Mouse (Mus musculus): ENCODE data around the gene Ryr2.
"Not testable (repeated sequence)": the region's sequence is repeated elsewhere in the genome, so short reads cannot be mapped to it uniquely, and the experiment has no call there.

Gene Ryr2

GRCm38 (mm10) chr13:11880503-11881227 is 226.1 kb downstream of the Ryr2 start:
- no peak for DNase-seq (ENCODE audit: low spot score)

GRCm38 (mm10) chr13:11879037-11879436 is 227.7 kb downstream of the Ryr2 start:
- no peak for DNase-seq (ENCODE audit: low spot score)

- DNase-seq (ENCODE audit: low spot score): no peak
Measured at GRCm38 (mm10) chr13:11874852-11875251, 231.9 kb downstream of the Ryr2 start.

- DNase-seq (ENCODE audit: low spot score): no peak
Measured at GRCm38 (mm10) chr13:11869971-11870370, 236.8 kb downstream of the Ryr2 start.

- DNase-seq (ENCODE audit: low spot score): no peak
Measured at GRCm38 (mm10) chr13:11869486-11869885, 237.3 kb downstream of the Ryr2 start.

- DNase-seq (ENCODE audit: low spot score): no peak
Measured at GRCm38 (mm10) chr13:11868979-11869378, 237.8 kb downstream of the Ryr2 start.

GRCm38 (mm10) chr13:11868056-11868455 is 238.7 kb downstream of the Ryr2 start:
- no peak for DNase-seq (ENCODE audit: low spot score)

GRCm38 (mm10) chr13:11865261-11865660 is 241.5 kb downstream of the Ryr2 start:
- no peak for DNase-seq (ENCODE audit: low spot score)

GRCm38 (mm10) chr13:11851691-11852090 is 255.1 kb downstream of the Ryr2 start:
- no peak for DNase-seq (ENCODE audit: low spot score)

- DNase-seq (ENCODE audit: low spot score): no peak
Measured at GRCm38 (mm10) chr13:11843889-11844288, 262.9 kb downstream of the Ryr2 start.

- DNase-seq (ENCODE audit: low spot score): no peak
Measured at GRCm38 (mm10) chr13:11837870-11838269, 268.9 kb downstream of the Ryr2 start.

GRCm38 (mm10) chr13:11837152-11837551 is 269.6 kb downstream of the Ryr2 start:
- DNase-seq (ENCODE audit: low spot score): no peak

GRCm38 (mm10) chr13:11836304-11837078 is 270.3 kb downstream of the Ryr2 start:
- DNase-seq (ENCODE audit: low spot score): no peak

GRCm38 (mm10) chr13:11831210-11831609 is 275.5 kb downstream of the Ryr2 start:
- no peak for DNase-seq (ENCODE audit: low spot score)

GRCm38 (mm10) chr13:11825563-11826226 is 281.1 kb downstream of the Ryr2 start:
- no peak for DNase-seq (ENCODE audit: low spot score)

GRCm38 (mm10) chr13:11818723-11819122 is 288.0 kb downstream of the Ryr2 start:
- DNase-seq (ENCODE audit: low spot score): no peak

- not testable (repeated sequence) for DNase-seq (ENCODE audit: low spot score)
Measured at GRCm38 (mm10) chr13:11809365-11809764, 297.4 kb downstream of the Ryr2 start.

- no peak for DNase-seq (ENCODE audit: low spot score)
Measured at GRCm38 (mm10) chr13:11792536-11792935, 314.2 kb downstream of the Ryr2 start.

GRCm38 (mm10) chr13:11790536-11790935 is 316.2 kb downstream of the Ryr2 start:
- no peak for DNase-seq (ENCODE audit: low spot score)

GRCm38 (mm10) chr13:11782411-11783155 is 324.2 kb downstream of the Ryr2 start:
- no peak for DNase-seq (ENCODE audit: low spot score)

GRCm38 (mm10) chr13:11781065-11781464 is 325.7 kb downstream of the Ryr2 start:
- no peak for DNase-seq (ENCODE audit: low spot score)

GRCm38 (mm10) chr13:11777726-11778125 is 329.0 kb downstream of the Ryr2 start:
- no peak for DNase-seq (ENCODE audit: low spot score)

All from spleen, adult 12 weeks (tissue).